Mouse (Mus musculus): ENCODE measurements around the gene Uxs1. TPM values are rescaled to one million over a fixed set of nuclear protein-coding genes. Genes with fewer than 3 reads are reported as not detected.

Uxs1 gene
- 21.9 to 39.8 TPM (median 26.2 TPM) in 3 replicates for total RNA-seq (2017)

- peak; percentile 96 for ATAC-seq (replicated peaks; ENCODE audit: insufficient number of reproducible peaks, low FRiP score, low TSS enrichment, poor library complexity, severe bottlenecking)
These were observed at the start of gene Uxs1 for GRCm38 (mm10) chr1:43827763-43828194. Gene Uxs1 (minus strand): TSS chr1:43827800.

GRCm38 (mm10) chr1:43877233-43877632 lies 49.6 kb upstream of the Uxs1 start:
- ATAC-seq (replicated peaks; ENCODE audit: insufficient number of reproducible peaks, low FRiP score, low TSS enrichment, poor library complexity, severe bottlenecking): no peak

- no peak for ATAC-seq (replicated peaks; ENCODE audit: insufficient number of reproducible peaks, low FRiP score, low TSS enrichment, poor library complexity, severe bottlenecking)
These were observed 43.5 kb upstream of the Uxs1 start for GRCm38 (mm10) chr1:43871116-43871515.

GRCm38 (mm10) chr1:43868510-43868909 lies 40.9 kb upstream of the Uxs1 start:
- ATAC-seq (replicated peaks; ENCODE audit: insufficient number of reproducible peaks, low FRiP score, low TSS enrichment, poor library complexity, severe bottlenecking): no peak

- ATAC-seq (replicated peaks; ENCODE audit: insufficient number of reproducible peaks, low FRiP score, low TSS enrichment, poor library complexity, severe bottlenecking): no peak
These were observed 37.2 kb upstream of the Uxs1 start for GRCm38 (mm10) chr1:43864758-43865157.

- no peak for ATAC-seq (replicated peaks; ENCODE audit: insufficient number of reproducible peaks, low FRiP score, low TSS enrichment, poor library complexity, severe bottlenecking)
These were observed 35.0 kb upstream of the Uxs1 start for GRCm38 (mm10) chr1:43862614-43863013.

- no peak for ATAC-seq (replicated peaks; ENCODE audit: insufficient number of reproducible peaks, low FRiP score, low TSS enrichment, poor library complexity, severe bottlenecking)
These were observed 31.4 kb upstream of the Uxs1 start for GRCm38 (mm10) chr1:43858988-43859387.

GRCm38 (mm10) chr1:43857656-43858055 lies 30.1 kb upstream of the Uxs1 start:
- no peak for ATAC-seq (replicated peaks; ENCODE audit: insufficient number of reproducible peaks, low FRiP score, low TSS enrichment, poor library complexity, severe bottlenecking)

- ATAC-seq (replicated peaks; ENCODE audit: insufficient number of reproducible peaks, low FRiP score, low TSS enrichment, poor library complexity, severe bottlenecking): no peak
These were observed 28.0 kb upstream of the Uxs1 start for GRCm38 (mm10) chr1:43855591-43855990.

GRCm38 (mm10) chr1:43843398-43843797 lies 15.8 kb upstream of the Uxs1 start:
- ATAC-seq (replicated peaks; ENCODE audit: insufficient number of reproducible peaks, low FRiP score, low TSS enrichment, poor library complexity, severe bottlenecking): no peak; the same call in 1 of the 2 replicates

GRCm38 (mm10) chr1:43837236-43837635 lies 9.6 kb upstream of the Uxs1 start:
- ATAC-seq (replicated peaks; ENCODE audit: insufficient number of reproducible peaks, low FRiP score, low TSS enrichment, poor library complexity, severe bottlenecking): no peak

GRCm38 (mm10) chr1:43830096-43830495 lies 2.5 kb upstream of the Uxs1 start:
- no peak for ATAC-seq (replicated peaks; ENCODE audit: insufficient number of reproducible peaks, low FRiP score, low TSS enrichment, poor library complexity, severe bottlenecking)

- 0 out of 2 replicates have a peak, but pooled peaks have one; percentile 28 for ATAC-seq (replicated peaks; ENCODE audit: insufficient number of reproducible peaks, low FRiP score, low TSS enrichment, poor library complexity, severe bottlenecking)
These were observed 418 bp downstream of the Uxs1 start for GRCm38 (mm10) chr1:43827002-43827762.

GRCm38 (mm10) chr1:43826628-43827001 lies 985 bp downstream of the Uxs1 start:
- ATAC-seq (replicated peaks; ENCODE audit: insufficient number of reproducible peaks, low FRiP score, low TSS enrichment, poor library complexity, severe bottlenecking): no peak

- ATAC-seq (replicated peaks; ENCODE audit: insufficient number of reproducible peaks, low FRiP score, low TSS enrichment, poor library complexity, severe bottlenecking): no peak
These were observed 4.2 kb downstream of the Uxs1 start for GRCm38 (mm10) chr1:43823406-43823805.

- no peak for ATAC-seq (replicated peaks; ENCODE audit: insufficient number of reproducible peaks, low FRiP score, low TSS enrichment, poor library complexity, severe bottlenecking)
These were observed 5.0 kb downstream of the Uxs1 start for GRCm38 (mm10) chr1:43822586-43822985.

- ATAC-seq (replicated peaks; ENCODE audit: insufficient number of reproducible peaks, low FRiP score, low TSS enrichment, poor library complexity, severe bottlenecking): no peak
These were observed 5.8 kb downstream of the Uxs1 start for GRCm38 (mm10) chr1:43821804-43822203.

- ATAC-seq (replicated peaks; ENCODE audit: insufficient number of reproducible peaks, low FRiP score, low TSS enrichment, poor library complexity, severe bottlenecking): no peak
These were observed 7.0 kb downstream of the Uxs1 start for GRCm38 (mm10) chr1:43820571-43820970.

GRCm38 (mm10) chr1:43819091-43819490 lies 8.5 kb downstream of the Uxs1 start:
- no peak for ATAC-seq (replicated peaks; ENCODE audit: insufficient number of reproducible peaks, low FRiP score, low TSS enrichment, poor library complexity, severe bottlenecking)

- no peak for ATAC-seq (replicated peaks; ENCODE audit: insufficient number of reproducible peaks, low FRiP score, low TSS enrichment, poor library complexity, severe bottlenecking)
These were observed 9.2 kb downstream of the Uxs1 start for GRCm38 (mm10) chr1:43818356-43818755.

- ATAC-seq (replicated peaks; ENCODE audit: insufficient number of reproducible peaks, low FRiP score, low TSS enrichment, poor library complexity, severe bottlenecking): peak; percentile 40; the same call in 1 of the 2 replicates
These were observed 15.8 kb downstream of the Uxs1 start for GRCm38 (mm10) chr1:43811764-43812163.

Measured in monocyte, adult 5-6 weeks (primary cell).